Mouse (Mus musculus) lung, postnatal 0 days (tissue): ENCODE measurements around the gene Ncbp3.

Experiments
- CTCF ChIP-seq: IDR thresholded peaks from 2 replicates; pipeline ENCODE4 v1.5.1; 2016; ENCODE audit warnings: antibody characterized with exemption, mild to moderate bottlenecking
- EP300 ChIP-seq: IDR thresholded peaks from 2 replicates; pipeline ENCODE4 v1.6.1; 2016; ENCODE audit warnings: antibody characterized with exemption, mild to moderate bottlenecking, control low read depth

- TF ChIP-seq EP300, result no peak
- no peak for TF ChIP-seq CTCF
Measured at GRCm38 (mm10) chr11:73094231-73094995, 46.8 kb downstream of the Ncbp3 start.
